Comparison of ENCODE assay signal across 19 mouse cellular contexts in genomic region chr7:75899517-75899916, GRCm38 (mm10). TPM values are rescaled to one million over a fixed set of nuclear protein-coding genes. Genes with fewer than 3 reads are reported as not detected.
DNase-seq lines count a peak whose midpoint lies in the region; ATAC-seq and TF ChIP-seq lines count a peak whose summit lies in the region.
"Had no signal": no experiment of that assay in that cellular context is flagged by ENCODE, and none has a peak within 500 bp of the region (broad histone marks: within the 10 kb centered on the region; RNA-seq: fewer than 3 reads in every experiment).

No protein-coding gene starts in this region.

- H3K4me3 ChIP-seq in heart, postnatal 0 days (ENCODE audit: low read depth, low read length), result no peak overlapping the region
- H3K4me3 ChIP-seq in heart, embryonic 11.5 days (ENCODE audit: low read depth, low read length), result no peak overlapping the region
- H3K4me3 ChIP-seq: forebrain, embryonic 15.5 days; hindbrain, embryonic 13.5 days; midbrain, embryonic 13.5 days; myocyte had no signal

- no peaks in the 10 kb centered on the region for H3K9me3 ChIP-seq in heart, postnatal 0 days (replicated peaks; ENCODE audit: control insufficient read depth, low read length)
- no peaks in the 10 kb centered on the region for H3K9me3 ChIP-seq in heart, embryonic 11.5 days (replicated peaks; ENCODE audit: control insufficient read depth, low read length)
- H3K9me3 ChIP-seq: forebrain, embryonic 15.5 days; hindbrain, embryonic 13.5 days; midbrain, embryonic 13.5 days had no signal

- no peaks in the 10 kb centered on the region for H3K36me3 ChIP-seq in heart, postnatal 0 days (replicated peaks; ENCODE audit: control insufficient read depth, insufficient read depth, low read length)
- no peaks in the 10 kb centered on the region for H3K36me3 ChIP-seq in heart, embryonic 11.5 days (ENCODE audit: control insufficient read depth, insufficient read depth, low read length)
- H3K36me3 ChIP-seq: forebrain, embryonic 15.5 days; hindbrain, embryonic 13.5 days; midbrain, embryonic 13.5 days had no signal

- H3K4me1 ChIP-seq in heart, postnatal 0 days (ENCODE audit: control insufficient read depth, insufficient read depth), result no peaks in the 10 kb centered on the region; the same call in 1 of the 2 replicates
- H3K4me1 ChIP-seq in heart, embryonic 11.5 days (ENCODE audit: control insufficient read depth, insufficient read depth, low read length), result 0 out of 2 replicates have a peak, but pooled peaks cover 3% of the 10 kb centered on the region
- H3K4me1 ChIP-seq: forebrain, embryonic 15.5 days; midbrain, embryonic 13.5 days had no signal

- H3K4me2 ChIP-seq in heart, postnatal 0 days (ENCODE audit: low read depth, low read length), result no peak overlapping the region
- H3K4me2 ChIP-seq in heart, embryonic 11.5 days, result no peak overlapping the region
- H3K4me2 ChIP-seq: forebrain, embryonic 15.5 days; hindbrain, embryonic 13.5 days; liver, embryonic 11.5 days; midbrain, embryonic 13.5 days had no signal

- H3K9ac ChIP-seq in heart, postnatal 0 days (replicated peaks; ENCODE audit: low read depth, low read length), result no peak overlapping the region
- no peak overlapping the region for H3K9ac ChIP-seq in heart, embryonic 11.5 days (ENCODE audit: low read depth, low read length)
- H3K9ac ChIP-seq: forebrain, embryonic 15.5 days; hindbrain, embryonic 13.5 days; midbrain, embryonic 13.5 days had no signal

- no peak for TF ChIP-seq EP300 in heart, postnatal 0 days (IDR thresholded peaks at IDR 0.05; ENCODE audit: low read depth)

- H3K27ac ChIP-seq in heart, postnatal 0 days (ENCODE audit: low read depth), result no peak overlapping the region
- no peak overlapping the region for H3K27ac ChIP-seq in heart, embryonic 11.5 days (ENCODE audit: low read depth, low read length)
- H3K27ac ChIP-seq: forebrain, embryonic 15.5 days; hindbrain, embryonic 13.5 days; macrophage; midbrain, embryonic 13.5 days had no signal

- H3K27me3 ChIP-seq in heart, postnatal 0 days (ENCODE audit: control insufficient read depth, insufficient read depth, low read length), result no peaks in the 10 kb centered on the region
- H3K27me3 ChIP-seq in heart, embryonic 11.5 days (ENCODE audit: control insufficient read depth, insufficient read depth, low read length), result no peaks in the 10 kb centered on the region
- H3K27me3 ChIP-seq: forebrain, embryonic 15.5 days; hindbrain, embryonic 13.5 days; midbrain, embryonic 13.5 days had no signal

- 28% methylated on average over 8 of the region's 8 CpGs for WGBS in heart, postnatal 0 days
- WGBS in heart, embryonic 11.5 days (ENCODE audit: insufficient replicate concordance), result 34% methylated on average over 8 of the region's 8 CpGs

- no peak for TF ChIP-seq CTCF in heart, postnatal 0 days (IDR thresholded peaks at IDR 0.05; ENCODE audit: low read depth)

- intact Hi-C loops in left cerebral cortex, postnatal 4 days (cut with DNase I), result no loop called here

- ATAC-seq in heart, postnatal 0 days (ENCODE audit: insufficient read depth, low read depth), result peak; percentile 27; the same call in 1 of the 2 replicates
- ATAC-seq in heart, embryonic 11.5 days (replicated peaks; ENCODE audit: insufficient number of reproducible peaks, low FRiP score, low TSS enrichment), result no peak
- 0 out of 2 replicates have a peak, but pooled peaks have one; percentile 19 for ATAC-seq in monocyte, adult 5-6 weeks (replicated peaks; ENCODE audit: insufficient number of reproducible peaks, low FRiP score, low TSS enrichment, poor library complexity, severe bottlenecking)
- ATAC-seq: forebrain, embryonic 15.5 days; inflammation-experienced regulatory T-cells, adult 6 months; midbrain, embryonic 13.5 days; Patski had no signal

- no peak for DNase-seq in heart, postnatal 0 days (ENCODE audit: low spot score)
- DNase-seq in 416B (ENCODE audit: low read depth) (peak; percentile 52), R1 (ENCODE audit: low read depth, low spot score) (peak; percentile 20)
- no peak for DNase-seq in frontal cortex, postnatal 25 days (ENCODE audit: low spot score in 2 of 2)
- DNase-seq in left cerebral cortex, postnatal 4 days, result no peak
- DNase-seq: cerebellum, adult 11-12 months; cerebellum, postnatal 36 days; gastrocnemius, postnatal 25 days; kidney, postnatal 36 days had no signal

RNA-seq across cellular contexts. Expression of gene Klhl25, which starts 51.4 kb away (rescaled TPM):
- 15.0 and 20.7 TPM in 2 replicates for total RNA-seq in heart, postnatal 0 days (2014; rRNA removed; ENCODE audit: low replicate concordance)
- polyA plus RNA-seq in heart, postnatal 0 days (2015; fragmentation: Nextera tagmentation; extraction: Ambion mirVana), result 4.9 and 5.7 TPM in 2 replicates
- polyA plus RNA-seq in heart, embryonic 11.5 days (2014; fragmentation: Nextera tagmentation; extraction: Ambion mirVana), result 10.3 and 10.9 TPM in 2 replicates
- total RNA-seq in monocyte, adult 5-6 weeks (2017), result 5.6 to 24.9 TPM (median 7.3 TPM) in 3 replicates
- 10 to 100 TPM; 29.6 to 33.5 TPM for total RNA-seq in left cerebral cortex, postnatal 4 days (2021)

Comparison
In these comparisons a context has a peak if more than half of its experiments do, and no peak if none do; other contexts are left out.
1. DNase-seq: peak in 416B (single experiment) and R1 (single experiment); none in heart, postnatal 0 days (single experiment), frontal cortex, postnatal 25 days (0 of 2) and left cerebral cortex, postnatal 4 days (single experiment).